Mouse (Mus musculus) forebrain, embryonic 10.5 days (tissue): ENCODE data around the gene Aoc3. TPM values are rescaled to one million over a fixed set of nuclear protein-coding genes. Genes with fewer than 3 reads are reported as not detected.
"Not testable (repeated sequence)": the region's sequence is repeated elsewhere in the genome, so short reads cannot be mapped to it uniquely, and the experiment has no call there.

Experiments used
- DNase-seq: peaks from one replicate; pipeline ENCODE4 v3.0.0-alpha.2; 2017; ENCODE audit warnings: low spot score; ENCODE audit errors: extremely low spot score
- H3K27ac ChIP-seq: fragments of 300-500 bp; sonication (generic); 2 replicates; pipeline ENCODE4 v1.5.1; 2016; ENCODE audit warnings: mild to moderate bottlenecking
- H3K27me3 ChIP-seq: fragments of 300-500 bp; sonication (generic); 2 replicates; pipeline ENCODE4 v1.6.1; 2016; ENCODE audit warnings: mild to moderate bottlenecking; ENCODE audit not compliant: poor library complexity, severe bottlenecking
- H3K36me3 ChIP-seq: fragments of 300-500 bp; sonication (generic); replicated peaks from 2 replicates; pipeline ENCODE4 v1.6.1; 2016; ENCODE audit warnings: mild to moderate bottlenecking, moderate library complexity
- H3K4me1 ChIP-seq: fragments of 300-500 bp; sonication (generic); 2 replicates; pipeline ENCODE4 v1.6.1; 2016
- H3K4me3 ChIP-seq: fragments of 300-500 bp; sonication (generic); 2 replicates; pipeline ENCODE4 v1.5.1; 2016; ENCODE audit warnings: mild to moderate bottlenecking, moderate library complexity
- H3K9me3 ChIP-seq: fragments of 300-500 bp; sonication (generic); 2 replicates; pipeline ENCODE4 v1.6.1; 2016; ENCODE audit warnings: mild to moderate bottlenecking, moderate library complexity
- WGBS: fragments of 180-500 bp; shearing (Covaris S2); methylation state at CpG from one replicate; pipeline ENCODE4 v1.1.7; 2016; 5-methylcytosine and 5-hydroxymethylcytosine counted together
- polyA plus RNA-seq: library from polyadenylated mRNA; unstranded; fragments of >200 nt; fragmentation: Nextera tagmentation; extraction: Ambion mirVana; gene quantifications from 2 replicates; pipeline ENCODE4 v1.2.1, GENCODE M21; 2016

Gene Aoc3
- polyA plus RNA-seq, 1 experiment from 2014 or later = not detected

- H3K27ac ChIP-seq = no peak overlapping the region
- H3K4me1 ChIP-seq = peaks cover 14% of the 10 kb centered on the region; the same call in 1 of the 2 replicates
- WGBS = 91% methylated on average over 2 of the region's 2 CpGs
- DNase-seq = no peak
- no peak overlapping the region for H3K4me3 ChIP-seq
- H3K27me3 ChIP-seq = no peaks in the 10 kb centered on the region
- H3K9me3 ChIP-seq = no peaks in the 10 kb centered on the region
- H3K36me3 ChIP-seq = no peaks in the 10 kb centered on the region
These were observed 25.5 kb downstream of the Aoc3 start for GRCm38 (mm10) chr11:101355916-101356315.

GRCm38 (mm10) chr11:101357505-101358182 lies 27.2 kb downstream of the Aoc3 start:
- Histone ChIP-seq H3K9me3 (no peaks in the 10 kb centered on the region), H3K4me3 (no peak overlapping the region), H3K4me1 (peaks cover 5% of the 10 kb centered on the region; the same call in 1 of the 2 replicates), H3K27ac (no peak overlapping the region), H3K27me3 (no peaks in the 10 kb centered on the region), H3K36me3 (no peaks in the 10 kb centered on the region)
- WGBS = 87% methylated on average over 3 of the region's 3 CpGs
- no peak for DNase-seq

GRCm38 (mm10) chr11:101359776-101360175 lies 29.4 kb downstream of the Aoc3 start:
- H3K27me3 ChIP-seq = no peaks in the 10 kb centered on the region
- H3K4me3 ChIP-seq = no peak overlapping the region
- 0 out of 2 replicates have a peak, but pooled peaks cover 3% of the 10 kb centered on the region for H3K4me1 ChIP-seq
- 79% methylated on average over 9 of the region's 9 CpGs for WGBS
- no peaks in the 10 kb centered on the region for H3K9me3 ChIP-seq
- 0 out of 2 replicates have a peak overlapping the region, but pooled peaks have one; percentile 25 for H3K27ac ChIP-seq
- H3K36me3 ChIP-seq = no peaks in the 10 kb centered on the region
- no peak for DNase-seq

- H3K9me3 ChIP-seq = no peaks in the 10 kb centered on the region
These were observed 30.3 kb downstream of the Aoc3 start for GRCm38 (mm10) chr11:101360651-101361113.

GRCm38 (mm10) chr11:101364531-101364931 lies 34.1 kb downstream of the Aoc3 start:
- H3K27me3 ChIP-seq = no peaks in the 10 kb centered on the region
- H3K36me3 ChIP-seq = no peaks in the 10 kb centered on the region
- no peak for DNase-seq
- no peaks in the 10 kb centered on the region for H3K9me3 ChIP-seq
- 0 out of 2 replicates have a peak, but pooled peaks cover 3% of the 10 kb centered on the region for H3K4me1 ChIP-seq
- no peak overlapping the region for H3K27ac ChIP-seq
- no peak overlapping the region for H3K4me3 ChIP-seq
- 80% methylated on average over 5 of the region's 5 CpGs for WGBS

More at GRCm38 (mm10) chr11:101360651-101361113, 30.3 kb downstream of the Aoc3 start:
- Histone ChIP-seq H3K27me3 (no peaks in the 10 kb centered on the region), H3K4me1 (0 out of 2 replicates have a peak, but pooled peaks cover 3% of the 10 kb centered on the region), H3K36me3 (no peaks in the 10 kb centered on the region), H3K27ac (no peak overlapping the region), H3K4me3 (no peak overlapping the region)
- DNase-seq = no peak
- WGBS = 82% methylated on average over 3 of the region's 3 CpGs

GRCm38 (mm10) chr11:101367326-101367935 lies 37.0 kb downstream of the Aoc3 start, which contains the start of gene G6pc:
Gene G6pc (plus strand): TSS chr11:101367561.
- Histone ChIP-seq H3K9me3 (no peaks in the 10 kb centered on the region), H3K4me3 (no peak within 1 kb of the TSS), H3K4me1 (no peaks in the 10 kb centered on the region), H3K27ac (no peak within 1 kb of the TSS), H3K36me3 (no peaks in the 10 kb centered on the region), H3K27me3 (no peaks in the 10 kb centered on the region)
- WGBS = 87% methylated on average over 8 of the region's 8 CpGs
- DNase-seq = no peak

GRCm38 (mm10) chr11:101370141-101370540 lies 39.7 kb downstream of the Aoc3 start:
- WGBS = 81% methylated on average over 5 of the region's 5 CpGs
- DNase-seq = no peak
- Histone ChIP-seq H3K27ac (no peak overlapping the region), H3K4me1 (no peaks in the 10 kb centered on the region), H3K27me3 (no peaks in the 10 kb centered on the region), H3K36me3 (no peaks in the 10 kb centered on the region), H3K9me3 (no peaks in the 10 kb centered on the region), H3K4me3 (no peak overlapping the region)

GRCm38 (mm10) chr11:101374421-101374938 lies 44.1 kb downstream of the Aoc3 start:
- H3K36me3 ChIP-seq = no peaks in the 10 kb centered on the region
- no peaks in the 10 kb centered on the region for H3K27me3 ChIP-seq
- DNase-seq = no peak
- 80% methylated on average over 7 of the region's 7 CpGs for WGBS
- H3K27ac ChIP-seq = no peak overlapping the region
- H3K9me3 ChIP-seq = no peaks in the 10 kb centered on the region
- no peak overlapping the region for H3K4me3 ChIP-seq
- H3K4me1 ChIP-seq = no peaks in the 10 kb centered on the region

- 98% methylated on average over 8 of the region's 8 CpGs for WGBS
- not testable (repeated sequence) for H3K27ac ChIP-seq, H3K9me3 ChIP-seq, H3K4me3 ChIP-seq, H3K27me3 ChIP-seq, H3K36me3 ChIP-seq, DNase-seq, H3K4me1 ChIP-seq
These were observed 47.8 kb downstream of the Aoc3 start for GRCm38 (mm10) chr11:101378196-101378595.

GRCm38 (mm10) chr11:101378926-101379325 lies 48.5 kb downstream of the Aoc3 start:
- DNase-seq = no peak
- 85% methylated on average over 6 of the region's 6 CpGs for WGBS
- peaks cover 7% of the 10 kb centered on the region for H3K4me1 ChIP-seq

GRCm38 (mm10) chr11:101381817-101382216 lies 51.4 kb downstream of the Aoc3 start:
- H3K27me3 ChIP-seq = no peaks in the 10 kb centered on the region
- DNase-seq = peak; percentile 40
- no peaks in the 10 kb centered on the region for H3K36me3 ChIP-seq
- H3K27ac ChIP-seq = no peak overlapping the region
- no peaks in the 10 kb centered on the region for H3K9me3 ChIP-seq
- no peak overlapping the region for H3K4me3 ChIP-seq
- 8% methylated on average over 4 of the region's 4 CpGs for WGBS
- peaks cover 7% of the 10 kb centered on the region for H3K4me1 ChIP-seq

More at GRCm38 (mm10) chr11:101378926-101379325, 48.5 kb downstream of the Aoc3 start:
- no peak overlapping the region for H3K27ac ChIP-seq
- no peaks in the 10 kb centered on the region for H3K27me3 ChIP-seq
- H3K36me3 ChIP-seq = no peaks in the 10 kb centered on the region
- no peak overlapping the region for H3K4me3 ChIP-seq
- no peaks in the 10 kb centered on the region for H3K9me3 ChIP-seq
